Mouse (Mus musculus) embryonic facial prominence, embryonic 15.5 days (tissue): ENCODE data around the gene Opcml. TPM values are rescaled to one million over a fixed set of nuclear protein-coding genes. Genes with fewer than 3 reads are reported as not detected.

Experiments
- ATAC-seq: fragments of 200-750 bp; cut with Nextera tagmentation; 2 replicates; pipeline ENCODE4 v1.8.0; 2017; ENCODE audit warnings: low read depth, moderate TSS enrichment; ENCODE audit not compliant: insufficient number of reproducible peaks, low FRiP score, low TSS enrichment
- H3K27ac ChIP-seq: fragments of 300-500 bp; sonication (generic); replicated peaks from 2 replicates; pipeline ENCODE4 v1.5.1; 2015; ENCODE audit warnings: mild to moderate bottlenecking, inconsistent platforms
- H3K27me3 ChIP-seq: fragments of 300-500 bp; sonication (generic); 2 replicates; pipeline ENCODE4 v1.6.1; 2015; ENCODE audit warnings: inconsistent platforms
- H3K36me3 ChIP-seq: fragments of 300-500 bp; sonication (generic); 2 replicates; pipeline ENCODE4 v1.6.1; 2015; ENCODE audit warnings: mild to moderate bottlenecking, inconsistent platforms
- H3K4me1 ChIP-seq: fragments of 300-500 bp; sonication (generic); 2 replicates; pipeline ENCODE4 v1.6.1; 2015; ENCODE audit warnings: inconsistent platforms
- H3K4me2 ChIP-seq: fragments of 300-500 bp; sonication (generic); replicated peaks from 2 replicates; pipeline ENCODE4 v1.6.1; 2015; ENCODE audit warnings: mild to moderate bottlenecking, inconsistent platforms
- H3K4me3 ChIP-seq: fragments of 300-500 bp; sonication (generic); replicated peaks from 2 replicates; pipeline ENCODE4 v1.5.1; 2015; ENCODE audit warnings: mild to moderate bottlenecking, inconsistent platforms
- H3K9ac ChIP-seq: fragments of 300-500 bp; sonication (generic); 2 replicates; pipeline ENCODE4 v1.6.1; 2015; ENCODE audit warnings: inconsistent platforms
- H3K9me3 ChIP-seq: fragments of 300-500 bp; sonication (generic); replicated peaks from 2 replicates; pipeline ENCODE4 v1.6.1; 2016; ENCODE audit warnings: inconsistent platforms
- WGBS: fragments of 180-500 bp; shearing (Covaris S2); methylation state at CpG from one replicate; pipeline ENCODE4 v1.1.7; 2015; 5-methylcytosine and 5-hydroxymethylcytosine counted together
- polyA plus RNA-seq: library from polyadenylated mRNA; unstranded; fragments of >200 nt; fragmentation: Nextera tagmentation; extraction: Ambion mirVana; gene quantifications from 2 replicates; pipeline ENCODE4 v1.2.1, GENCODE M21; 2015

Opcml gene
- polyA plus RNA-seq, 1 experiment from 2014 or later = 5.7 TPM

DNA sequence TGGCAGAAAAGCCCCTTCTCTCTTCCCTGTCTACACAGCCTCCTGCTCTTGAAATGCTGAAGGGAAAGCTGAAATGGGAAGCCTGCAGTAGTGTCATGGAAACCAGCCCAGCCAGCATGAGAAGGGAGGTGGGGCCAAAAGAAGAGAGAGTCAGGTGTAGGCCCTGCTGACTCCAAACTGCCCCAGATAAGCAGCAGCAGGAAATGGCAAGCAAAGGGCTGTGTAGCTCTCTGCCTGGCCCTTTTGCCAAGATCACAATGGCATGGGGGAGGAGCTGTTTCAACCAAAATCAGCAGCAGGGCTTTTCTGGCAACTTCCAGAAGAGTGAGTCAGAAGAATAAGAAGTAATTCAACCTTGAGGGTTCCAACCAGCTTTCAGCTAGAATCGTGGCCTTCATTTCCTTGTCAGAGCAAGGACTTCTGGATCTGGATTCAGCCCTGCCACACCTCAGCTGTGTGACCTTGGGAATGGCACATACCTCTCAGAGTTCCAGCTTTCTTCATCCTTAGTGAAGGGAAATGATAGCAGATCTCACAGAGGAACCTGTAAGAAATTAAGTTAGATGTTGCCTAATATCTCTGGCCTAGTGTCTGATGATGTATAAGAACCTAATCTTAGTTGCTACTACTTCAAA, 499.2 kb downstream of the Opcml start:
- 62% methylated on average over 1 of the region's 1 CpGs for WGBS
- Histone ChIP-seq H3K4me1 (no peaks in the 10 kb centered on the region), H3K4me2 (no peak overlapping the region), H3K27ac (no peak overlapping the region), H3K9ac (no peak overlapping the region), H3K4me3 (no peak overlapping the region), H3K9me3 (no peaks in the 10 kb centered on the region; the same call in 1 of the 2 replicates), H3K36me3 (no peaks in the 10 kb centered on the region), H3K27me3 (no peaks in the 10 kb centered on the region)
- ATAC-seq = no peak

- H3K36me3 ChIP-seq = no peaks in the 10 kb centered on the region
- ATAC-seq = no peak
- H3K4me1 ChIP-seq = no peaks in the 10 kb centered on the region
- no peak overlapping the region for H3K9ac ChIP-seq
- WGBS = 78% methylated on average over 8 of the region's 8 CpGs
- H3K27ac ChIP-seq = no peak overlapping the region
- no peak overlapping the region for H3K4me3 ChIP-seq
- no peaks in the 10 kb centered on the region for H3K27me3 ChIP-seq
- no peaks in the 10 kb centered on the region for H3K9me3 ChIP-seq
- no peak overlapping the region for H3K4me2 ChIP-seq
These were observed 513.1 kb downstream of the Opcml start for GRCm38 (mm10) chr9:28303659-28304058.

DNA sequence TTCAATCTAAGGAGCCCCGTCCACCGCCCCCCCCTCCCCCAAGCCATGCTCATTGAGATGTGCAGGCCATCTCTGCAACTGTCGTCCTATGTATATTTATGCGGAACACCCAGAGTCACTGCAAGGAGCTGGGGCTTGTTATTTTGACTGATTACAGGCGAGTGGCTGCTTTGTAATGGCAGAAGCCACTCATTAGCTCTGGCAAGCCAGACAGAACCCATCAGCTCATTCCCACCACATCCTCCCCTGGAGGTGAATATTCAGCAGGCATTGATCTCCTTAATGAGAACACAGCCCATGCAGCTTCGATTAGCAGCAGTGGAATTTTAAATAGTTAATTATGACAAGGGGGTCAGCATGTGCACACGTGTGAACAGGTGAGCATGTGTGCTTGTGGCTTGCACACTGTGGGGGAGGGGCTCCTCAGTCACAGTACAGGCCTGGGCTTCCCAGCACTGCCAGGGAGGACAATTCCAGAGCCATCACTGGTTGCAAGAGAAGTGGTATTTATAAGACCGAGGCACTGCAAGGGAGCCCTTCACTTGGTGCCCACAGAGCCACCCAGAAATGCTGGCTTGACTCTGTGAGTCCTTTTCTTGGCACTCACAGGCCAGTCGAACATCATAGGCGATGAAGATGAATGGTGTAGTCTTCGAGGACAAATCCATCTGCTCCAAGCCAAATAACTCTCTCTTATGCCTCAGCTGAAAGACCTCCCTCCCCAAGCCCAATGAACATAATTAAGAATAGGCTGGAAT, 516.0 kb downstream of the Opcml start:
- H3K9ac ChIP-seq = no peak overlapping the region
- 43% methylated on average over 11 of the region's 11 CpGs for WGBS
- H3K36me3 ChIP-seq = no peaks in the 10 kb centered on the region
- H3K27ac ChIP-seq = no peak overlapping the region
- H3K4me1 ChIP-seq = no peaks in the 10 kb centered on the region
- H3K4me2 ChIP-seq = no peak overlapping the region
- no peaks in the 10 kb centered on the region for H3K27me3 ChIP-seq
- no peak for ATAC-seq
- H3K9me3 ChIP-seq = no peaks in the 10 kb centered on the region
- no peak overlapping the region for H3K4me3 ChIP-seq

- no peak for ATAC-seq
- H3K9me3 ChIP-seq = no peaks in the 10 kb centered on the region
- no peaks in the 10 kb centered on the region for H3K36me3 ChIP-seq
- H3K4me2 ChIP-seq = no peak overlapping the region
- no peak overlapping the region for H3K9ac ChIP-seq
- no peaks in the 10 kb centered on the region for H3K27me3 ChIP-seq
- H3K27ac ChIP-seq = no peak overlapping the region
- H3K4me1 ChIP-seq = no peaks in the 10 kb centered on the region
- H3K4me3 ChIP-seq = no peak overlapping the region
These were observed 516.5 kb downstream of the Opcml start for GRCm38 (mm10) chr9:28307122-28307430.

- Histone ChIP-seq H3K9ac (no peak overlapping the region), H3K36me3 (no peaks in the 10 kb centered on the region), H3K4me3 (no peak overlapping the region), H3K4me2 (no peak overlapping the region), H3K9me3 (no peaks in the 10 kb centered on the region), H3K27me3 (no peaks in the 10 kb centered on the region), H3K27ac (no peak overlapping the region), H3K4me1 (no peaks in the 10 kb centered on the region)
- ATAC-seq = no peak
- 84% methylated on average over 6 of the region's 6 CpGs for WGBS
These were observed 517.0 kb downstream of the Opcml start for GRCm38 (mm10) chr9:28307481-28308050.

DNA sequence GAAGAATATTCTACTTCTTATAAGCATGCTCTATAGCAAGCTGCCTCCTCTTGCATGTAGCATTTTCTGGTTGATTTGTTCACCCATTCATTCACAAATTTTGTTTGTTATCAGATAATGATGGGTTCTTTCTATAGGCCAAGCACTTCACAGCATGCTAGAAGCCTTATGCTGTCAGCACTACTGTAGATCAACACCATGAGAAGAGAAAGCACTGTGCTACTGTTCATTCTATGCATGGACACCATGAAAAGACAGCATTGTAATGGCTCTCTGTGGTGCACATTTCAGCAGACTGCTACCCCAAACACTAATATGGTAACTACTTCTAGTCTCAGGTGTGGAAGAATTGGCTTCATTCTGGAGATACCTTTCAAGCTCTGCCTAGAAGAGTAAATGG, 527.3 kb downstream of the Opcml start:
- H3K27me3 ChIP-seq = no peaks in the 10 kb centered on the region
- no peaks in the 10 kb centered on the region for H3K9me3 ChIP-seq
- no peak overlapping the region for H3K9ac ChIP-seq
- no peak overlapping the region for H3K4me2 ChIP-seq
- no peak overlapping the region for H3K4me3 ChIP-seq
- no peak overlapping the region for H3K27ac ChIP-seq
- no peaks in the 10 kb centered on the region for H3K36me3 ChIP-seq
- no peak for ATAC-seq
- H3K4me1 ChIP-seq = no peaks in the 10 kb centered on the region

- no peak overlapping the region for H3K9ac ChIP-seq
- H3K4me1 ChIP-seq = no peaks in the 10 kb centered on the region
- H3K9me3 ChIP-seq = no peaks in the 10 kb centered on the region
- ATAC-seq = no peak
- H3K4me3 ChIP-seq = no peak overlapping the region
- 78% methylated on average over 4 of the region's 4 CpGs for WGBS
- H3K27ac ChIP-seq = no peak overlapping the region
- H3K27me3 ChIP-seq = no peaks in the 10 kb centered on the region
- no peaks in the 10 kb centered on the region for H3K36me3 ChIP-seq
- H3K4me2 ChIP-seq = no peak overlapping the region
These were observed 528.6 kb downstream of the Opcml start for GRCm38 (mm10) chr9:28319021-28319755.

- Histone ChIP-seq H3K36me3 (no peaks in the 10 kb centered on the region), H3K27me3 (no peaks in the 10 kb centered on the region), H3K4me2 (no peak overlapping the region), H3K4me3 (no peak overlapping the region), H3K9ac (no peak overlapping the region), H3K9me3 (no peaks in the 10 kb centered on the region), H3K4me1 (no peaks in the 10 kb centered on the region), H3K27ac (no peak overlapping the region)
- WGBS = 67% methylated on average over 1 of the region's 1 CpGs
- no peak for ATAC-seq
These were observed 529.2 kb downstream of the Opcml start for GRCm38 (mm10) chr9:28319802-28320201.

DNA sequence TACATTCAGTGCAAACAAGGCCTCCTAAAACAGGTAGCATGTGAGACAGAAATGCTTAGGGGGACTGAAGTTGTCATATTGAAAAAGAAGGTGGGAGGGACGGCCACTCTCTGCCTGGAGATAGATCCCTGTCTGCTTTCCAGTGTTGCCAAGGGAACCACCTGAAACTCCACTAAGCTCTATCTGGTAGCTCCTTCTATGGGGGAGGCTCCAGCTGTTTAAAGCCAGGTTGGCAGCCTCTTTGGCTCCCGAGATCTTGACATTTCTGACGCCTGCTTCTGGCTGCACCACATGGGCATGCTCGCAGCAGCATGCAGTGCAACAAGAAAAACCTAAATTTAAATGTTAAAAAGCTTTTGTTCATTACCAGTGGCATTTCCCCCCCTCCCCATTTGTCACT, 537.4 kb downstream of the Opcml start:
- no peaks in the 10 kb centered on the region for H3K9me3 ChIP-seq
- no peaks in the 10 kb centered on the region for H3K36me3 ChIP-seq
- H3K9ac ChIP-seq = no peak overlapping the region
- 42% methylated on average over 4 of the region's 4 CpGs for WGBS
- no peak for ATAC-seq
- H3K27ac ChIP-seq = no peak overlapping the region
- H3K4me2 ChIP-seq = no peak overlapping the region
- no peak overlapping the region for H3K4me3 ChIP-seq
- H3K27me3 ChIP-seq = no peaks in the 10 kb centered on the region
- no peaks in the 10 kb centered on the region for H3K4me1 ChIP-seq

DNA sequence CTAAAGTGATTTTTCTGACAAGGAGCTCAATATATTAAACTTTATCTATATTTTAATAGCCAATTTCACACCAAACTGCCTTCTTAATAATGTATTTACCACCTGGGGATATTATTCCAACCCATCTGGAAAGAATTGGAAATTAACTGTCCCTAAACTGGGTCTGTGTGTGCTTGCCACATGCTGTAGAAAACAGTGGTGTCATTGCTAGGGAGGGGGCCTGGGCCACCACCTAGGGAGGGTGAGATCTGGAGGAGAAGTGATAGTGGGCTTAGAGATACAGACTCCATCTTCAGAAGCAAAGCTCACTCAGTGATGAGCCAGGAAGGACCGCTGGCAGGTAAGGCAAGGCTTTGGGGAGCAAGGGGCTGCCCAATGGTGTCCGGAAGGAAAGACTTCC, 537.9 kb downstream of the Opcml start:
- Histone ChIP-seq H3K9ac (no peak overlapping the region), H3K27ac (no peak overlapping the region), H3K4me1 (no peaks in the 10 kb centered on the region), H3K27me3 (no peaks in the 10 kb centered on the region), H3K4me2 (no peak overlapping the region), H3K36me3 (no peaks in the 10 kb centered on the region), H3K4me3 (no peak overlapping the region), H3K9me3 (no peaks in the 10 kb centered on the region)
- no peak for ATAC-seq
- 94% methylated on average over 2 of the region's 2 CpGs for WGBS

DNA sequence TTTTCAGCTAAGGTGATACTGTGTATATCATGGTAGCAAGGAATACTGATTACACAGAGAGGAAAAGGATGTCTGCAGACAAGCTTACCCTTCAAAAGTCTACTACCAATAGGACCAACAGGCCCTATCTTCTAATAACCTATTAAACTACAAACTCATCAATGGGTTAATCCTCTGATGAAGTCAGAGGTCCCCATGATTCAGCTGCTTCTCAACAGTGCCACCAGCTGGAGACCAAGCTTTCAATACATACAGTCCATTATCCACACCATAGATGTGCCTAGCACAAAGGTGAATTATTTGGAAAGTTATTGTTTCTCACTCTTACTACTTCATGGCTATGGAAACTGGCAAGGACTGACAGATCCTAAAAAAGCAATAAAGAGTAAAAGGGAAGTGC, 538.9 kb downstream of the Opcml start:
- no peak overlapping the region for H3K9ac ChIP-seq
- no peak for ATAC-seq
- no peak overlapping the region for H3K4me2 ChIP-seq
- H3K27ac ChIP-seq = no peak overlapping the region
- no peaks in the 10 kb centered on the region for H3K4me1 ChIP-seq
- H3K4me3 ChIP-seq = no peak overlapping the region
- H3K27me3 ChIP-seq = no peaks in the 10 kb centered on the region
- no peaks in the 10 kb centered on the region for H3K9me3 ChIP-seq
- no peaks in the 10 kb centered on the region for H3K36me3 ChIP-seq
